Mouse (Mus musculus): ENCODE measurements at regions not wholly inside any gene's neighbourhood (a gene's known extent, or its start where the extent isn't known, plus 50 kb on each side); places are given as distances from the start of the nearest gene placed in this dataset.

DNA sequence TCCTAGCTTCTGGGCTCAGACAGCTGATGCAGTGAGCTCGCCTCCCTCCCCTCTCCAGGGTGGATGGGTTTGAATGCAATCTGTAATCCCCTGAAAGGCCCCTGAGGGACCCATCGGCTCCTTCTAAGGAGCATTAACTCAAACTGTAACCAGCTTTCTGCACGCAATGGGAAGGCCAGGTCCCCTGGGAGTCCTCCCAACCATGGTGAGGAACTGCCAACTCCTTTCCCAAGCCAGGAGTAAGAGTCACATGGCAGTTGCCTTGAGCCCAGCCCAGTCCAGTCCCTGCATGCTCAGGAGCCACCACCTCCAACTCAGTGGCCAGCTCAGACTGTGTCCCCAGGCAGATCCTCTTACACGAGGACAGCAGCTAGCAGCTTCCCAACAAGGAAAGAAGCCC lies 96.2 kb upstream of the Csf3r start:
- Histone ChIP-seq H3K4me2 (ENCODE audit: low read depth, low read length) (no peak overlapping the region), H3K9ac (replicated peaks; ENCODE audit: low read depth, low read length) (no peak overlapping the region), H3K9me3 (replicated peaks; ENCODE audit: control insufficient read depth, low read length) (no peaks in the 10 kb centered on the region), H3K4me3 (ENCODE audit: low read depth, low read length) (no peak overlapping the region), H3K36me3 (replicated peaks; ENCODE audit: control insufficient read depth, insufficient read depth, low read length) (no peaks in the 10 kb centered on the region), H3K27ac (ENCODE audit: low read depth) (no peak overlapping the region), H3K27me3 (ENCODE audit: control insufficient read depth, insufficient read depth, low read length) (peaks cover 20% of the 10 kb centered on the region; the same call in 1 of the 2 replicates), H3K4me1 (ENCODE audit: control insufficient read depth, insufficient read depth) (no peaks in the 10 kb centered on the region)
- TF ChIP-seq EP300 (IDR thresholded peaks at IDR 0.05; ENCODE audit: low read depth) (no peak), CTCF (IDR thresholded peaks at IDR 0.05; ENCODE audit: low read depth) (no peak)
- ATAC-seq (ENCODE audit: insufficient read depth, low read depth) = no peak
- 50% methylated on average over 4 of the region's 4 CpGs for WGBS
- DNase-seq (ENCODE audit: low spot score) = no peak

GRCm38 (mm10) chr4:125929122-125929772 lies 95.1 kb upstream of the Csf3r start:
- Histone ChIP-seq H3K27ac (ENCODE audit: low read depth) (no peak overlapping the region), H3K36me3 (replicated peaks; ENCODE audit: control insufficient read depth, insufficient read depth, low read length) (no peaks in the 10 kb centered on the region)
- TF ChIP-seq EP300 (IDR thresholded peaks at IDR 0.05; ENCODE audit: low read depth) = no peak
- no peak for TF ChIP-seq CTCF (IDR thresholded peaks at IDR 0.05; ENCODE audit: low read depth)

DNA sequence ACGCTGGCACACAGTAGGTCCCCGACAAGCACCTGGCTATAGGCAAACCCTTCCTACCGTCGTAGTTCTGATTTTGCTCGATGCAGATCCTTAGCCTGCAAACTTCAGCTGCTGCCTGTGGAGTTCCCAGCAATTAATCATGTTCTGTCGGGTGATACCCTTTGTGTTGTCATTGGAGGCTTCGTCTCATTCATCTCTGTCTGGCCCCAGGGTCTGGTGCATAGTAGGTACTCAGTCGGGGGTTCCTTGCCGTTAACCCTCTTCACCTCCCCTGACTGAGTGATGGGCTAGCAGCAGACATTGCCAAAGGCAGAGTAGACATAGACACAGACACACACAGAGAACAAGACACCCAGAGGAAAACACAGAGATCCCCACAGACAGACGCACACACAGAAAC lies 93.6 kb upstream of the Csf3r start:
- Histone ChIP-seq H3K4me1 (ENCODE audit: control insufficient read depth, insufficient read depth) (no peaks in the 10 kb centered on the region), H3K27me3 (ENCODE audit: control insufficient read depth, insufficient read depth, low read length) (peaks cover 20% of the 10 kb centered on the region; the same call in 1 of the 2 replicates), H3K4me3 (ENCODE audit: low read depth, low read length) (no peak overlapping the region), H3K9ac (replicated peaks; ENCODE audit: low read depth, low read length) (no peak overlapping the region), H3K9me3 (replicated peaks; ENCODE audit: control insufficient read depth, low read length) (no peaks in the 10 kb centered on the region), H3K36me3 (replicated peaks; ENCODE audit: control insufficient read depth, insufficient read depth, low read length) (no peaks in the 10 kb centered on the region), H3K4me2 (ENCODE audit: low read depth, low read length) (no peak overlapping the region), H3K27ac (ENCODE audit: low read depth) (no peak overlapping the region)
- no peak for DNase-seq (ENCODE audit: low spot score)
- 44% methylated on average over 10 of the region's 10 CpGs for WGBS
- TF ChIP-seq CTCF (IDR thresholded peaks at IDR 0.05; ENCODE audit: low read depth) (no peak), EP300 (IDR thresholded peaks at IDR 0.05; ENCODE audit: low read depth) (no peak)
- ATAC-seq (ENCODE audit: insufficient read depth, low read depth) = no peak

More at GRCm38 (mm10) chr4:125929122-125929772, 95.1 kb upstream of the Csf3r start:
- H3K4me1 ChIP-seq (ENCODE audit: control insufficient read depth, insufficient read depth) = no peaks in the 10 kb centered on the region
- no peak overlapping the region for H3K9ac ChIP-seq (replicated peaks; ENCODE audit: low read depth, low read length)
- no peak overlapping the region for H3K4me2 ChIP-seq (ENCODE audit: low read depth, low read length)
- ATAC-seq (ENCODE audit: insufficient read depth, low read depth) (no peak), DNase-seq (ENCODE audit: low spot score) (no peak)
- H3K9me3 ChIP-seq (replicated peaks; ENCODE audit: control insufficient read depth, low read length) = no peaks in the 10 kb centered on the region
- WGBS = 59% methylated on average over 17 of the region's 17 CpGs
- H3K4me3 ChIP-seq (ENCODE audit: low read depth, low read length) = no peak overlapping the region
- peaks cover 20% of the 10 kb centered on the region; the same call in 1 of the 2 replicates for H3K27me3 ChIP-seq (ENCODE audit: control insufficient read depth, insufficient read depth, low read length)

GRCm38 (mm10) chr4:125931321-125931720 lies 93.0 kb upstream of the Csf3r start:
- Histone ChIP-seq H3K9ac (replicated peaks; ENCODE audit: low read depth, low read length) (no peak overlapping the region), H3K36me3 (replicated peaks; ENCODE audit: control insufficient read depth, insufficient read depth, low read length) (no peaks in the 10 kb centered on the region), H3K4me1 (ENCODE audit: control insufficient read depth, insufficient read depth) (no peaks in the 10 kb centered on the region), H3K4me3 (ENCODE audit: low read depth, low read length) (no peak overlapping the region), H3K9me3 (replicated peaks; ENCODE audit: control insufficient read depth, low read length) (no peaks in the 10 kb centered on the region), H3K4me2 (ENCODE audit: low read depth, low read length) (no peak overlapping the region), H3K27ac (ENCODE audit: low read depth) (no peak overlapping the region), H3K27me3 (ENCODE audit: control insufficient read depth, insufficient read depth, low read length) (peaks cover 20% of the 10 kb centered on the region; the same call in 1 of the 2 replicates)
- DNase-seq (ENCODE audit: low spot score) = no peak
- TF ChIP-seq EP300 (IDR thresholded peaks at IDR 0.05; ENCODE audit: low read depth) (no peak), CTCF (IDR thresholded peaks at IDR 0.05; ENCODE audit: low read depth) (no peak)
- ATAC-seq (ENCODE audit: insufficient read depth, low read depth) = no peak
- 54% methylated on average over 6 of the region's 6 CpGs for WGBS

- DNase-seq (ENCODE audit: low spot score) (no peak), ATAC-seq (ENCODE audit: insufficient read depth, low read depth) (no peak)
- no peak overlapping the region for H3K27ac ChIP-seq (ENCODE audit: low read depth)
Measured at GRCm38 (mm10) chr4:125932036-125932756, 92.2 kb upstream of the Csf3r start.

More at GRCm38 (mm10) chr4:125932036-125932756, 92.2 kb upstream of the Csf3r start:
- peaks cover 20% of the 10 kb centered on the region; the same call in 1 of the 2 replicates for H3K27me3 ChIP-seq (ENCODE audit: control insufficient read depth, insufficient read depth, low read length)
- no peaks in the 10 kb centered on the region for H3K4me1 ChIP-seq (ENCODE audit: control insufficient read depth, insufficient read depth)
- WGBS = 66% methylated on average over 22 of the region's 22 CpGs
- no peak overlapping the region for H3K4me3 ChIP-seq (ENCODE audit: low read depth, low read length)
- TF ChIP-seq EP300 (IDR thresholded peaks at IDR 0.05; ENCODE audit: low read depth) (no peak), CTCF (IDR thresholded peaks at IDR 0.05; ENCODE audit: low read depth) (no peak)
- no peak overlapping the region for H3K9ac ChIP-seq (replicated peaks; ENCODE audit: low read depth, low read length)
- no peaks in the 10 kb centered on the region for H3K36me3 ChIP-seq (replicated peaks; ENCODE audit: control insufficient read depth, insufficient read depth, low read length)
- no peak overlapping the region for H3K4me2 ChIP-seq (ENCODE audit: low read depth, low read length)
- no peaks in the 10 kb centered on the region for H3K9me3 ChIP-seq (replicated peaks; ENCODE audit: control insufficient read depth, low read length)
